Mouse (Mus musculus) brain, embryonic 14.5 days (tissue): ENCODE results near the gene Kctd12.

Experiments
- CTCF ChIP-seq: fragments of 200-500 bp; IDR thresholded peaks from 2 replicates; pipeline ENCODE4 v1.5.1; 2012; ENCODE audit warnings: inconsistent platforms, mild to moderate bottlenecking, moderate library complexity, borderline replicate concordance; ENCODE audit not compliant: insufficient read depth, insufficient read length; ENCODE audit errors: extremely low read depth
- POLR2A ChIP-seq: fragments of 200-500 bp; IDR thresholded peaks from 2 replicates; pipeline ENCODE4 v1.6.1; 2012; ENCODE audit warnings: mild to moderate bottlenecking, inconsistent platforms, borderline replicate concordance; ENCODE audit not compliant: poor library complexity, insufficient read depth, insufficient read length, severe bottlenecking; ENCODE audit errors: extremely low read depth

GRCm38 (mm10) chr14:102989254-102989653 lies 6.8 kb upstream of the Kctd12 start:
- no peak for TF ChIP-seq POLR2A
- TF ChIP-seq CTCF = no peak
